In the genomic region with DNA sequence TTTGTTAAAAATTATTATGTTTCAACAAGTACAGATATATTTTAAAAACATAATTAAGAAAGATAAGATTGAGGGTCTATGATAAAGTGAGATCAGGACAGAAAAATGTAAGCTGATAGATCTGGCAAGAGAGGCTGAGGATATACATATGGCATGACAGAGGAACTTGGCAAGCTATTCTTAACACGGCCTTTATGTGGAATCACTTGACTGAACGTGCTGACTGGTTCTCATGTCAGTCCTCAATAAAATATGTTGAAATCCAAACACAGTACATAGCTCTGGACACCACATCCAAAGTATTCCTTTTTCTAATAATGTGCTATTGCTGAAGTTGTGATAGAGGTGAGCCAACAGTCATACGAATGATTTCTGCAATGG, we compare ENCODE assay signal across 16 mouse cellular contexts.
DNase-seq lines count a peak whose midpoint lies in the region; ATAC-seq and TF ChIP-seq lines count a peak whose summit lies in the region.
"Had no signal": no experiment of that assay in that cellular context is flagged by ENCODE, and none has a peak within 500 bp of the region (broad histone marks: within the 10 kb centered on the region; RNA-seq: fewer than 3 reads in every experiment).

No protein-coding gene starts in this region.

- no peak for TF ChIP-seq CTCF in kidney, postnatal 0 days (IDR thresholded peaks at IDR 0.05; ENCODE audit: low read depth)
- no peak for TF ChIP-seq CTCF in stomach, postnatal 0 days (IDR thresholded peaks at IDR 0.05; ENCODE audit: low read depth)
- TF ChIP-seq CTCF in layer of hippocampus, adult 2 months (conservative IDR thresholded peaks at IDR 0.05): no peak

- H3K36me3 ChIP-seq in heart, embryonic 15.5 days: no peaks in the 10 kb centered on the region
- no peaks in the 10 kb centered on the region for H3K36me3 ChIP-seq in kidney, postnatal 0 days (ENCODE audit: insufficient read depth, low read length)
- no peaks in the 10 kb centered on the region for H3K36me3 ChIP-seq in stomach, embryonic 16.5 days (ENCODE audit: control insufficient read depth, insufficient read depth, low read length)
- H3K36me3 ChIP-seq in stomach, postnatal 0 days (ENCODE audit: control insufficient read depth, insufficient read depth, low read length): no peaks in the 10 kb centered on the region
- H3K36me3 ChIP-seq: heart, embryonic 10.5 days; midbrain, embryonic 13.5 days; neural tube, embryonic 12.5 days had no signal

- DNase-seq in heart, adult 8-10 months (ENCODE audit: low spot score): no peak
- peak; percentile 56 for DNase-seq in kidney, postnatal 0 days (ENCODE audit: low spot score)
- DNase-seq in kidney, adult 11 months: no peak
- no peak for DNase-seq in stomach, postnatal 0 days (ENCODE audit: low spot score)
- no peak for DNase-seq in layer of hippocampus, adult 2 months (ENCODE audit: low spot score in 2 of 2)
- DNase-seq: cerebellum, adult 9-10 months; gastrocnemius, postnatal 14 days; kidney, adult 9 months; liver, postnatal 0 days; right cerebral cortex, postnatal 4 days; thymus, postnatal 14 days had no signal

- ATAC-seq in heart, embryonic 15.5 days (replicated peaks; ENCODE audit: insufficient number of reproducible peaks, insufficient read depth, low FRiP score, low read depth): peak; percentile 81
- ATAC-seq in kidney, postnatal 0 days (replicated peaks; ENCODE audit: low FRiP score, low read depth): no peak
- peak; percentile 86; the same call in 1 of the 2 replicates for ATAC-seq in stomach, embryonic 16.5 days (ENCODE audit: insufficient read depth, low FRiP score)
- no peak for ATAC-seq in stomach, postnatal 0 days (ENCODE audit: low FRiP score, low TSS enrichment)
- ATAC-seq: liver, postnatal 0 days; midbrain, embryonic 13.5 days had no signal

- H3K9me3 ChIP-seq in heart, embryonic 15.5 days (replicated peaks): no peaks in the 10 kb centered on the region
- no peaks in the 10 kb centered on the region for H3K9me3 ChIP-seq in kidney, postnatal 0 days (replicated peaks; ENCODE audit: low read length)
- H3K9me3 ChIP-seq in stomach, embryonic 16.5 days (replicated peaks; ENCODE audit: control insufficient read depth, low read length): no peaks in the 10 kb centered on the region
- H3K9me3 ChIP-seq in stomach, postnatal 0 days (ENCODE audit: control insufficient read depth, low read length): no peaks in the 10 kb centered on the region
- H3K9me3 ChIP-seq: heart, embryonic 10.5 days; midbrain, embryonic 13.5 days; neural tube, embryonic 12.5 days had no signal

- WGBS in heart, embryonic 15.5 days: 45% methylated on average over 3 of the region's 3 CpGs
- WGBS in kidney, postnatal 0 days: 54% methylated on average over 3 of the region's 3 CpGs
- WGBS in stomach, embryonic 16.5 days: 43% methylated on average over 3 of the region's 3 CpGs
- WGBS in stomach, postnatal 0 days: 53% methylated on average over 3 of the region's 3 CpGs

- H3K9ac ChIP-seq in heart, embryonic 15.5 days: no peak overlapping the region
- H3K9ac ChIP-seq in kidney, postnatal 0 days (ENCODE audit: low read depth, low read length): no peak overlapping the region
- no peak overlapping the region for H3K9ac ChIP-seq in stomach, embryonic 16.5 days (ENCODE audit: low read length)
- no peak overlapping the region for H3K9ac ChIP-seq in stomach, postnatal 0 days (ENCODE audit: low read length)
- H3K9ac ChIP-seq: liver, postnatal 0 days; midbrain, embryonic 13.5 days; neural tube, embryonic 12.5 days had no signal

- H3K4me1 ChIP-seq in heart, embryonic 15.5 days (replicated peaks): no peaks in the 10 kb centered on the region
- no peaks in the 10 kb centered on the region for H3K4me1 ChIP-seq in kidney, postnatal 0 days (replicated peaks; ENCODE audit: insufficient read depth, low read length)
- H3K4me1 ChIP-seq in stomach, embryonic 16.5 days (ENCODE audit: control insufficient read depth, insufficient read depth, low read length): 0 out of 2 replicates have a peak, but pooled peaks cover 4% of the 10 kb centered on the region
- no peaks in the 10 kb centered on the region for H3K4me1 ChIP-seq in stomach, postnatal 0 days (replicated peaks; ENCODE audit: control insufficient read depth, insufficient read depth)
- H3K4me1 ChIP-seq: heart, embryonic 10.5 days; midbrain, embryonic 13.5 days; neural tube, embryonic 12.5 days had no signal

- no peak overlapping the region for H3K4me2 ChIP-seq in heart, embryonic 15.5 days
- H3K4me2 ChIP-seq in kidney, postnatal 0 days (ENCODE audit: low read length): no peak overlapping the region
- no peak overlapping the region for H3K4me2 ChIP-seq in stomach, embryonic 16.5 days (ENCODE audit: low read depth, low read length)
- H3K4me2 ChIP-seq in stomach, postnatal 0 days (replicated peaks; ENCODE audit: low read depth): no peak overlapping the region
- H3K4me2 ChIP-seq: midbrain, embryonic 13.5 days; neural tube, embryonic 12.5 days had no signal

- no peak for TF ChIP-seq EP300 in stomach, postnatal 0 days (optimal IDR thresholded peaks at IDR 0.05)

- H3K27ac ChIP-seq in heart, embryonic 15.5 days: no peak overlapping the region
- H3K27ac ChIP-seq in kidney, postnatal 0 days: no peak overlapping the region
- no peak overlapping the region for H3K27ac ChIP-seq in stomach, embryonic 16.5 days (ENCODE audit: low read length)
- no peak overlapping the region for H3K27ac ChIP-seq in stomach, postnatal 0 days (replicated peaks)
- H3K27ac ChIP-seq in layer of hippocampus, adult 2 months: no peak overlapping the region
- H3K27ac ChIP-seq: heart, embryonic 10.5 days; midbrain, embryonic 13.5 days; neural tube, embryonic 12.5 days had no signal

- no peaks in the 10 kb centered on the region for H3K27me3 ChIP-seq in heart, embryonic 15.5 days
- H3K27me3 ChIP-seq in kidney, postnatal 0 days (ENCODE audit: insufficient read depth, low read length): no peaks in the 10 kb centered on the region
- H3K27me3 ChIP-seq in stomach, embryonic 16.5 days (ENCODE audit: control insufficient read depth, insufficient read depth, low read length): no peaks in the 10 kb centered on the region
- no peaks in the 10 kb centered on the region for H3K27me3 ChIP-seq in stomach, postnatal 0 days (ENCODE audit: control insufficient read depth, insufficient read depth, low read length)
- H3K27me3 ChIP-seq: midbrain, embryonic 13.5 days; neural tube, embryonic 12.5 days had no signal

- H3K4me3 ChIP-seq in heart, embryonic 15.5 days: no peak overlapping the region
- H3K4me3 ChIP-seq in kidney, postnatal 0 days (replicated peaks; ENCODE audit: low read depth, low read length): no peak overlapping the region
- no peak overlapping the region for H3K4me3 ChIP-seq in stomach, embryonic 16.5 days (replicated peaks; ENCODE audit: low read length)
- no peak overlapping the region for H3K4me3 ChIP-seq in stomach, postnatal 0 days (ENCODE audit: low read depth, low read length)
- no peak overlapping the region for H3K4me3 ChIP-seq in layer of hippocampus, adult 2 months
- H3K4me3 ChIP-seq: heart, embryonic 10.5 days; midbrain, embryonic 13.5 days; neural tube, embryonic 12.5 days had no signal

Comparison
In these comparisons a context has a peak if more than half of its experiments do, and no peak if none do; other contexts are left out.
1. ATAC-seq: peak in heart, embryonic 15.5 days (single experiment) and stomach, embryonic 16.5 days (single experiment); none in kidney, postnatal 0 days (single experiment) and stomach, postnatal 0 days (single experiment).